Mouse (Mus musculus): ENCODE measurements around the gene Slc25a34.

DNA sequence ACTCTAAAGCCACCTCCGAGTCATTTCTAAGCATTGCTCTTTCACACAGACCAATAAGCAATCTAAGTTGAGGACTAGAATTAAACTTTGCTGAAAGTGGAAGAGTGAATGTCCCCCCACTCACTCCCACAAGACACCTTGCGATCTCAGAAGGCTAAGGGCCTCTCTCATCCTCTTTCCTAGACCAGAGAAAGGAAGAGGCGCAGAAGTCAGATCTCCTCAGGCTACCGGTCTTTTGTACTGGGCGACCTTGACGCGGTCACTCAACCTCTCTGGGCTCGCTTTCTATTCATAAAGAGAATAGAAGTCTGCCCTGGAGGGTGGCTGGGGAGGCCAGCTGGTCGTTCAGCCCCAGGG, 24.7 kb downstream of the Slc25a34 start:
- TF ChIP-seq CTCF (IDR thresholded peaks at IDR 0.05; ENCODE audit: control insufficient read depth, insufficient read depth, low read length), result no peak
- TF ChIP-seq POLR2A (IDR thresholded peaks at IDR 0.05; ENCODE audit: borderline replicate concordance, control insufficient read depth, low read depth, low read length), result no peak

Data from bone marrow, adult 2 months (tissue).